Mouse (Mus musculus) ovary, postnatal 36 days (tissue): ENCODE results near the gene Rgs2.
A peak's percentile ranks its signal among the peaks of the same experiment; 100 is the strongest.

Source experiments
- DNase-seq: peaks from one replicate; pipeline ENCODE4 v3.0.0; 2022; ENCODE audit warnings: low spot score, mixed read lengths

Gene Rgs2

GRCm38 (mm10) chr1:144003904-144004740 is at the start of gene Rgs2:
Gene Rgs2, minus strand, starts transcription at chr1:144004161.
- DNase-seq: peak; percentile 98

- DNase-seq: no peak
These were observed 49.4 kb upstream of the Rgs2 start for GRCm38 (mm10) chr1:144053401-144053800.

- DNase-seq: no peak
These were observed 37.9 kb upstream of the Rgs2 start for GRCm38 (mm10) chr1:144041826-144042225.

- DNase-seq: no peak
These were observed 29.5 kb upstream of the Rgs2 start for GRCm38 (mm10) chr1:144033498-144033897.

- DNase-seq: no peak
These were observed 26.5 kb upstream of the Rgs2 start for GRCm38 (mm10) chr1:144030499-144030898.

GRCm38 (mm10) chr1:144029679-144030078 is 25.7 kb upstream of the Rgs2 start:
- no peak for DNase-seq

GRCm38 (mm10) chr1:144018417-144018958 is 14.5 kb upstream of the Rgs2 start:
- DNase-seq: no peak

- no peak for DNase-seq
These were observed 10.0 kb upstream of the Rgs2 start for GRCm38 (mm10) chr1:144013913-144014312.

- DNase-seq: no peak
These were observed 3.4 kb upstream of the Rgs2 start for GRCm38 (mm10) chr1:144007341-144007740.

- DNase-seq: peak; percentile 69
These were observed 2.6 kb upstream of the Rgs2 start for GRCm38 (mm10) chr1:144006542-144006941.

GRCm38 (mm10) chr1:144005648-144006047 is 1.7 kb upstream of the Rgs2 start:
- no peak for DNase-seq

GRCm38 (mm10) chr1:144004741-144005140 is 780 bp upstream of the Rgs2 start:
- DNase-seq: peak; percentile 28

- DNase-seq: no peak
These were observed 545 bp downstream of the Rgs2 start for GRCm38 (mm10) chr1:144003416-144003815.

GRCm38 (mm10) chr1:144002715-144003066 is 1.3 kb downstream of the Rgs2 start:
- DNase-seq: no peak

- DNase-seq: no peak
These were observed 1.8 kb downstream of the Rgs2 start for GRCm38 (mm10) chr1:144002036-144002714.

- no peak for DNase-seq
These were observed 3.7 kb downstream of the Rgs2 start for GRCm38 (mm10) chr1:144000246-144000645.

GRCm38 (mm10) chr1:143999371-143999920 is 4.5 kb downstream of the Rgs2 start:
- DNase-seq: no peak

- no peak for DNase-seq
These were observed 10.9 kb downstream of the Rgs2 start for GRCm38 (mm10) chr1:143993026-143993425.

GRCm38 (mm10) chr1:143992528-143992927 is 11.4 kb downstream of the Rgs2 start:
- no peak for DNase-seq

GRCm38 (mm10) chr1:143990263-143990662 is 13.7 kb downstream of the Rgs2 start:
- no peak for DNase-seq

GRCm38 (mm10) chr1:143989773-143990172 is 14.2 kb downstream of the Rgs2 start:
- DNase-seq: no peak

- DNase-seq: no peak
These were observed 15.2 kb downstream of the Rgs2 start for GRCm38 (mm10) chr1:143988756-143989155.
